Mouse (Mus musculus) cortical plate, adult 2 months (tissue): ENCODE data around the gene Rhbdd1.

Experiments
- CTCF ChIP-seq: fragments of 200-500 bp; IDR thresholded peaks from 2 replicates; pipeline ENCODE4 v1.5.1; 2011; ENCODE audit warnings: mild to moderate bottlenecking, control low read depth, low read length; ENCODE audit not compliant: insufficient read depth; ENCODE audit errors: extremely low read depth
- POLR2A ChIP-seq: fragments of 200-500 bp; IDR thresholded peaks from 2 replicates; pipeline ENCODE4 v1.6.1; 2011; ENCODE audit warnings: mild to moderate bottlenecking, low read length, control low read depth; ENCODE audit not compliant: insufficient read depth; ENCODE audit errors: extremely low read depth

DNA sequence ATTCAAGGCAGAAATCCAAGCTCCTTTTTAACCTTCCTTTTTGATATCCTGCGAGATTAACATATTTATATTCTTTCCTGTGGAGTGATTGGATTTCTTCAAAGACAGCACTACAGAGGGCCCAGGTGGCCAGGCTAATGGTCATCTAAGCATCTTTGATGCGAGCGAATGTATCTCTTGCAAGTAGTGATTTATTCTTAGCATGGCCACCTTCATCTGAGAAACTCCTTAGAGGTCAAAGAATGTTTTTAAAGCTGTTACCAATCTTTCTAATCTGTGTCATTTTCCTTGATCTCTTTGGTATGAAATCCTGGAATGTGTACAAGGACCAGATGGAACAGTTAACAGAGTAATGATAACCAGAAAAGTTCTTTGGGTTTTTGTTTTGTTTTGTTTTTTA, 59.2 kb downstream of the Rhbdd1 start:
- TF ChIP-seq CTCF (no peak), POLR2A (no peak)
